Mouse (Mus musculus): ENCODE results near the gene Rad51b.

Rad51b gene

DNA sequence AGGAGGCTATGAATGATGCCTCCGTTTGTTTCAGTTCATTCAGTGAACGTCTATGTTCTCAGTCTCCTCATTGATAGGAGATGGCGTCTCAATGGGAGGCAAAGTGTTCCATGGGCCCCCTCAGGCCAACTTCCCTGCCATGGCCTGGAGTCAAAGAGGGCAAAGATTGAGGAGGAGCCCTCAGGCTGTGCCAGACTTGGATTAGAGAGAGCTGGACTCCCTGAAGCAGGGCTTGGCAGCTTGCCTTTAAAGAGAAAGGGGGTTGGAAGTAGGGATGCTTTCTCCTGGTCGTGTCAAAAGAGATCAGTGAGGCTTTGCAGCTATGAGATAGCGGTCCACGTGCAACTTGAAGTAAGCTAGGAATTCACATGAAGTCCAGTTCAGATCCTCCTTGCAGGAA is 469.0 kb downstream of the Rad51b start:
- no peak for DNase-seq (ENCODE audit: low spot score in 2 of 2)

DNA sequence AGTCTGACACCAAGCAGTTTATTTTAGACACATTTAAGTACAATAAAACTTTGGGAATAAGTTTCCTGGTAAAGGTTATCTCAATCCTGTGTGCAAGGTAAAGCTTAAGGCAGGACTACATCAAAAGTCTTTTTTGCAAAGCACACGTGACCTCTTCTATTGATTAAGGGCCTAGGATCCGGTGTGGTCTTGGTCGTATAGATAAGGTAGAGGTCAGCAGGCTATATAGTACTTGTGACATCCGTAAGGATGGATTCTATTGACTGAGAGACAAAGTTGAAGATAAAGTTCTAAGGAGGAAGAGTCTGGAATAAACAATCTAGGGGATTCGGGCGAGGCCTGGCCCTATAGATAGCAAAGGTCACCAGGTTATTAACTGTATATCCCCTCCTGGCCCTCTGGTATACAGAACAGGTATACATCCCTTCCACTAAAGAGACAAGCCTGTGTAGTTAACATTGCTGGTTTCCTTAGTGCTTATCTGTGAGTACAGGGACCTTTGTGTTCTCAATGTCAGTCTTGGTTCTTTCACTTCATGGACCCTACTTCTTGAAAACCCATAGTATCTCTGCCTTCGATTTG is 471.8 kb downstream of the Rad51b start:
- no peak for DNase-seq (ENCODE audit: low spot score in 2 of 2)

DNA sequence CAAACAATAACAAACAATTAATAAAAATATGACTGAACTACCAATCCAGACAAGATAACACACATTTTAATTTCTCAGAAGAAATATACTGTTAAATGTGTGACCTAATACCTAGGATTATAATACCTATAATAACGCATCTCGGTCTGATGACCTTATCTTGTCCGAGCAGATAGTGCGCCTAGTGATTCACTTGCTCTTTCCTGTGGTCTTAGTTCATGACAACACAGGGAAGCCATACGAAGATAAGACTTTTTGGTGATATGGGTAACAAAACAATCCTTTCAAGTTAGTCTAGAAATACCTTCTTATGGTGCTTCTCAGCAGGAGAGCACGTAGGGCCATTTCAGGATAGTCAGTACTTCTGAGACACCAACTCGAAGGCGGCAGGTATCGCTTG is 472.7 kb downstream of the Rad51b start:
- no peak for DNase-seq (ENCODE audit: low spot score in 2 of 2)

DNA sequence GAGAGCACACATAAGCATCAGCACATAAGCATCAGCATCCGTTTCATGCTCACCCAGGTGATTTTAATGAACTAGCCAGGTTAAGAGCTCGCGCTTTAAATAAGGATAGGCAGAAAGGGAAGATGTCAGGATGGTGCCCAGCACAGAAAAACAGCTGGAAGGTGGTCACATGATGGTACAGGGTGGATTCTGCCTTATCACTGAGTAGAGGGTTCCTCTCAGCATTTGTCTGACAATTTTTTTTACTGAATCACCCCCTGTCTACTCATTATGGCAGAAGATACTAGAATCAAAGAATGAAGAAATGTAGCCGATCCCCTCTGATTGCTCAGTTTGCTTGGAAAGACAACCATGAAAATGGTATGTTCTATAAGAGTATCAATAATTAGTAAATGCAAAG is 474.1 kb downstream of the Rad51b start:
- DNase-seq (ENCODE audit: low spot score in 2 of 2): no peak

DNA sequence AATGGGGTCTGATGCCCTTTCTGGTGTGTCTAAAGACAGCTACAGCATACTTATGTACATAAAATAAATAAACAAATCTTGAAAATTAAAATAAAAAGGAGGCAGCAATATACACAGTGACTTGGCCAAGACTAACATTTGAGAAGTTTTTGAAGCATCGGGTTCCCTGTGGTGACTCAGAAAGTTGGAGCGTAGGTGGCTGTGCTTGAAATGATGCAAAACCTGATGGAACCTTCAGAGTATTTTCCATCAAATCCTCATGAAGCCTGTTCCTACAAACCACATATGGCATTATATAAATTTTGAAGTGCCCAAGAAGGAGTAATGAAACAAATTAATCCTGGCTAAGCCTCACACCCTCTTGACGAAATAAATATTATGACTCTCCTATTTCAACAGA is 474.7 kb downstream of the Rad51b start:
- peak; percentile 34 to 42 for DNase-seq (ENCODE audit: low spot score in 2 of 2)

DNA sequence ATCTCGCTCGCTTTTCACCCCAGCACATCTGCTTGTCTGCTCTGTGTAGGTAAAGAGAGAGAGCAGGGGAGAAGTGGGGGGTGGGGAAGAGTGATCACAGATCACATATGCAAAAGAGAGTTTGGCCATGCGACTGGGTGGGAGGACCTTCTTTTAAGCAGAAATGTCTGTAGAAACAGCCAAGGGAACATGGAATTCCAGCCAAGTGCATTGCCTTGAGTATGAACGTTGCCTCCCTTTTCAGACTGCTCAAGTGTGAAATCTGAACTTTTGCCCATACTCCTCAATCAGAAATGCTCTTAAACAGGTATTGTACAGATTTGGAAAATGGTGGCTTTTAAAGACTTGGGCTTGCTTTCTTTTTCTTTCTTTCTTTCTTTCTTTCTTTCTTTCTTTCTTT is 476.2 kb downstream of the Rad51b start:
- no peak for DNase-seq (ENCODE audit: low spot score in 2 of 2)

DNA sequence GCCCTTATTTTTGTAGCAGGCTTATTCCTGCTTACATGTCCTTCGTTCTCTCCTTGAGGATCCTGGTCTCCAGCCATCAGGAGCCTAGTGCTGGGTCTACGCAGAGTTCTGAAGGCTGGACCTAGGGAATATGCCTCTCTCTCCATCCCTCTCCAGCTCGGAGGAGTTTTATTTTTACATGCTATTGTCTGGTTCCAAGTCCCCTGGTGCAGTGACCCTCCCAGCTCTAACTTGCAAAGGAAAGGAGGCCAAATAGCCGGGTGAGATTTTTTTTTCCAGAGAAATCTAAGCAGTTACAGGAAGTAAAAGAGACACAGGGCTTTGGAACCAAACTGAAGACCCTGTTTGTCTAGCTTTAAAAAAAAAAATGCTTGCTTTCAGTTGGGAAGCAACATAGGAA is 477.5 kb downstream of the Rad51b start:
- no peak for DNase-seq (ENCODE audit: low spot score in 2 of 2)

DNA sequence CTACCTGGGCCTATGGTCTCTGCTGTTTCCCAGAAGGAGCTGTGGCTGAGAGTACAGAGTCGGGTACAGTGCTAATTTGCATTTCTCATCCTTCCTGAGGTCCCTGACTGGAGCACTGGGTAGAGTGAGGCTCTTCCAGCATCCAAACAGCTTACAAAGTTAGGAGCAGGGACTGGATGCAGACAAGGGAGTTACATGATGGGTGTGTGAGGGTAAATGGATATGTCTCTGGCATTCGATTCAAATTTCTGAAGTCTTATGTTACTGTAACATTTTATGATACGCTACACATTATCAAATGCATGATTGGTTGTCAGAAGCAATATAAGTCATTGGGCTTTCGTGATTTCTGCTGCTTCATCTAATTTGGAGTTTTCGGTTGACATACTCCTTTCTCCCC is 479.7 kb downstream of the Rad51b start:
- no peak for DNase-seq (ENCODE audit: low spot score in 2 of 2)

DNA sequence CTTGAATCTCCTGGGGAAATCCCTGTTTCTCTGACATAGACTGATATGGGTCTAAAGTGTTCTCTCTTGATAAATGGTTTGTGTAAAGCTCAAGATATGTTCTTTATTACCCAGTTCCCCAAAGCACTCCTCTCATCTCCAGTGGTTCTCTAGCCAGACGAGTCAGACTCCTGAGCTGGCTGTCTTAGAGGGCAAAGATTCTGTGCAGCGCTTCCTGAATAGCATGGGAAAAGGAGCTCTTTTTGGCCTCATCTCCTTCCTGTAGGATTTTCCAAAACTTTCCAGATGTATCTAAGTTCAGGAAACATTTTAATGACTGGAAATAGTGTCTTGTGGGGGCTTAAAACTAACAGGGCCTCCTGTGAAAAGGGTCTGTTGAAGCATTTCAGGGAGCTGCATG is 483.7 kb downstream of the Rad51b start:
- no peak for DNase-seq (ENCODE audit: low spot score in 2 of 2)

DNA sequence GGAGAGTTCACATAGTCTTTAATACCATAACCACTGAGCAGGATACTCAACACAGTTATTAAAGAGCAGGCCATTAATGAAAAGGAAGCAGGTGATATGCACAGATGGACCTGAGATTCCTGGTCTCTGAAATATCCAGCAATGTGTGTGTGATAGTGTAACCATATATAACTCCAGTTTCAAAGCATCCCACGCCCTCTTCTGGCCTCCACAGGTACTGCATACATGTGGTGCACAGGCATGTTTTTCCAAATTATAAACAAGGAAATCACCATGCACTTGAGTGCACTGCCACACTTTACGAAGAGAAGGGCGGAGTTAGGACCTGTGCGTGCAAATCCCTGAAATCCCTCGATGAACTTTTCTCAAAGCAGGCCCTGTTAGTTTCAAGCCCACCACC is 484.7 kb downstream of the Rad51b start:
- no peak for DNase-seq (ENCODE audit: low spot score in 2 of 2)

DNA sequence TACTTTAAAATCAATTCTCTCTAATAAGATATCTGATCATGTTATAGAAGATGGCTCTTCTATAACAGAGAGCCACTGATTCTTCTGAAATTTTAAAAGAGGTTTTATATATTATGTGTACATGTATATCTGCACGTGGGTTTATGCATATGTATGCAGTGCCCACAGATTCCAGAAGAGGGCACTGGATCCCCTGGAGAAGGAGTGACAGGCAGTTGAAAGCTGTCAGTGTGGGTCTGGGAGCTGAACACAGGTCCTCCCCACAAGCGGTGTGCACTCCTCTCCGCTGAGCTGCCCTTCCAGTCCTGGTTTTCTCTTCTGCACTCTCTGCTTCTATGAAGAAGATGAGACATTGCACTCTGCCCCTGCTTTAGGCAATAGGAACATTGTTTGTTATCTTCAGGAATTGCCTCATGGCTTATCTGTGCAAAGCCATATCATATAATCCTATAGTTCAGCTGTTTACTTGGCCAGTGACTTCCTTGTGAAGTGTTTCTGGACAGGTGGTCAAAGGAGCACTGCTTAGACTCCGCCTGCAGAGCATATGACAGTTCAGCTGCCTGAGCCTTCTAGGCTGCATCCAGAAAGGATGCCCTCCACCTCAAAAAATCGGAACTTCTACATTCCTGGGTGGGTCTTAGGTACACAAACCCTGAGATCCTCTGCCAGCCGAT is 485.5 kb downstream of the Rad51b start:
- DNase-seq (ENCODE audit: low spot score in 2 of 2): no peak

DNA sequence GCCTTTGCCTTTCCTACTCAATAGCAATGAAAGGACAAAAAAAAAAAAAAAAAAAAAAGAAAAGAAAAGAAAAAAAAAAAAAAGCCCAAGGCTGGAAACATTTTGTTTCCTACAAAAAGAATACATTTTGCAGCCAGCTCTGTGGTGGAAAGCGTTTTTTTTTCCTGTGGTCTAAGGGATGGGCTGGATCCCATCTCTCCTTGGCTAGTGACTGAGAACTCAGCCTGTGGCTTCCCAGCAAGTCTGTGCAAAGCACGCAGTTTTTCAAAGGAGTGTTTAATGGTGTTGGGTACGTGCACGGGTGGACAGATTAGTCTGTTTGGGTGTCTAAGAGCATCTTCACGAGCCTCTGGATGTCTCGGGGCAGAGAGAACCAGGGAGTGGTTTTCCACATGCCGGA is 487.1 kb downstream of the Rad51b start:
- no peak for DNase-seq (ENCODE audit: low spot score in 2 of 2)

DNA sequence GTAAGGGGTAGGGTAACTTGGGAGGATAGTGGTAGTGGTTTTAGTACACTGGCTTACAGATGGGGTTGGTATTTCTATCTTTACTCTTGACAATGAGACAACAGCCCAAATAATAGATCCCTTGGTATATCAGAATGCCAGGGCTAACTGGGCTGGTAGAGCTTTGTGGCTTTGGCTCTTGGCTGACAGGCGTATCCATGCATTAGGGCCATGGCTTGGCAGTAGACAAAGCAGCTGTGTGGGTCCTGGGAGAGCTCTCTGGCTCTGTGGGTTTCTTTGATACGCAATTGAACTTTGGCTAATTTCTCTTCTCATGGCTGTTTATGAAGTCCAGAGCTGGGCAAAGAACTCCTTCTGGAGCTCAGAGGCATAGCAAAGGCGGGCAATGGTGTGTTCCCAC is 488.6 kb downstream of the Rad51b start:
- DNase-seq (ENCODE audit: low spot score in 2 of 2): no peak

DNA sequence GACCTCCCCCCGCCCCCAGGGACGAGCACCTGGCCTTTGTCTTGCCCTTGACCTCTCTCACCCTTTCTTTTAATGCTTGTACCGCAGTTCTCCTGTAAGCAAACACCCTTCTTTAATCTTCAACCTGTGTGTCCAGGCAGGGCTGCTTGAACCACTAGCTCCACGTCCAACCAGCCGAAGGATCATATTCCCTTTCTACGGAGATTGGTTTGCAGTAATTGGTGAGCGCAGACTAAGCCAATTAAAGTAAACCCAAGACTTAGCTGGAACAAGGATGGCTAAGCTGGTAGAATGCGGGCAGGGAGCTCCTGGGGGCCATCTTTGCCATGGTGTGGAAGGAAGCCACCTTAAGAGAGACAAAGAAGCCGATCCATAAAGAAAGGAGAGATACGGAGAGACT is 490.5 kb downstream of the Rad51b start:
- no peak for DNase-seq (ENCODE audit: low spot score in 2 of 2)

DNA sequence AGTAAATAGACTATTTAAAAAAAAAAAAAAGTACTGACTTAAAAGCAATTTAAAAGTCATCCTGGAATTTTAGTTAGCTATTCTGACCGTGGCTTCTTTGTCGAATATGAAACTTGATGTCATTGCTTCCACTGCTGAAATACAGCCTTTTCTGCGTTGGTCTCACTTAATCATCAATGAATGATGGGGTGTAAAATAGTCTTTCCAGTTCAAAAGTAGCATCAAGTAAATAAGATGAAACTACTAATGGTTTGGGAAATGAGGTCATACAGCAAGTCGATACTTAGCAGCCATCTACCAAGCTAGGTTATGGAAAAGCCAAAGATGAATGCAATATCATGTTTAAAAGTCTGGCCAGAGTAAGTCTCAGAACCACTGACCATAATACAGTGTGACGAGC is 491.3 kb downstream of the Rad51b start:
- DNase-seq (ENCODE audit: low spot score in 2 of 2): no peak

DNA sequence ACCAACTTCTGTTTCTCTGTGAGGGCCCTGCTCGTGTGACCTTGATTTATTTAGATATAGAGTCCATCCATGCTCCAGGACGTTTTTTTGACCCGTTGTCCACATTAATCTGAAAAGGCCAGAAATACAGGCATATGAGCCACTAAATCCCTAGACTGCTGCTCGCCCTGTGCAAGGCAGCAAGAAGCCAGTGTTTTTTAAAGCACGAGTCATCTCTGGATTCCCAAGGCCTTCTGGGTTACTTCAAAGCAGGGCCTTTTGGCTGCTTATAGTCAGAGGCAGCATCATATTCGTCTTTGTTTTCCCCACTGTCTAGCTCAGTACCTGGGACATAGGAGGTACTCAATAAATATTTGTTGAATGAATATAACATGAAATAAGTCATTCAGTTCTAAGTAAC is 492.4 kb downstream of the Rad51b start:
- no peak for DNase-seq (ENCODE audit: low spot score in 2 of 2)

DNA sequence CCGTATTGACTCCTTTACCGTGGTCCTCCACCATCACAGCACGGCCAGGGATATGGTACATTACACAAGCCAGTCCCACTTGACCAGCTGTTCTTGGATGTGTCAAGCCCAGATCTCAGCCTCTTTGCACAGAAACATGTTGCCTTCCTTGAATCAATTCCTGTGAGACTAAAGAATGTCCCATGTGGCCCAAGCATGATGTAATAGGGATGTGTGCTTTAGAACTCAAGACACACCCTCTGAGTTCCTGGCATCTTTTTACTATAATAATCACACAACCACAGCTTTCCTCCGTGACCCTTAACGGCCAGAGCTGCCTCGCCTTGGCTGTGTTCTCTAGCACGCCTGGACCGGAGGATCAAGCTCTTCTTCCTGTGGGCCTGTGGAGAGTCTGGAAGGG is 496.3 kb downstream of the Rad51b start:
- DNase-seq (ENCODE audit: low spot score in 2 of 2): no peak

DNA sequence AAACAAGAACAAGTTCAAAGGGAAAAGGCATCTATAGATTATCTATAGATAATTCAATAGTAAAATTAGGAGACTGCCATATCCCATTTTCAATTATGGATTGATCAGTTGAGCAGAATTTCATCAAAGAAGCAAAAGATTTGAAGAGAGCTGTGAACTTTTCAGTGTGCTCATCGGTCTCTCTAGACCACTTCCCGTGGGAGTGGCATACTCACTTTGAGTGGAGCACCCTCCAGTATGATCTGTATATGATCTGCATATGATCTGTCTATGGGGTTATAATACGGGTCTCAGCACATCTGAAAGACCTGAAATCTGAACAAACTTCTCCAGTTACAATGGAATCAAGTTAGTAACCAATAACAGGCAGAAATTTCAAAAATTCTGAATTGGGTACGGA is 497.7 kb downstream of the Rad51b start:
- no peak for DNase-seq (ENCODE audit: low spot score in 2 of 2)

DNA sequence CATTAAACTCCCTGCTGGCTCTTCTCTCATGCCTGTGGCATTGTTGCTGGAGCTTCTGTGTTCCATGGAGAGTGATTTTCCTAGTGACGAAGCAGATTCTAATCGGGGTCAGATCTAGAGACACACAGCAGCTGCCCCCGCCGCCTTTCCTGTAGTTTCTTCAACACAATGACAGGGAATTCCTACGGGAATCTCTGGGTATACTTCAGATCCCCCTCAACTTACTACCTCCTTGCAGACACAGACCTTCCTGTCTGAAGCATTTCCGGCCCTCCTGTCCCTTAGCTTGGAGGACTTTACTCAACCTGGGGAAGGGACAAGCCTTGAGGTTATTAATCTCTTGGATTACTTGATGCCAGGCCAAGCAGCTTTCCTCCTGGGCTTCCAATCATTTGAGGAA is 499.2 kb downstream of the Rad51b start:
- DNase-seq (ENCODE audit: low spot score in 2 of 2): no peak

DNA sequence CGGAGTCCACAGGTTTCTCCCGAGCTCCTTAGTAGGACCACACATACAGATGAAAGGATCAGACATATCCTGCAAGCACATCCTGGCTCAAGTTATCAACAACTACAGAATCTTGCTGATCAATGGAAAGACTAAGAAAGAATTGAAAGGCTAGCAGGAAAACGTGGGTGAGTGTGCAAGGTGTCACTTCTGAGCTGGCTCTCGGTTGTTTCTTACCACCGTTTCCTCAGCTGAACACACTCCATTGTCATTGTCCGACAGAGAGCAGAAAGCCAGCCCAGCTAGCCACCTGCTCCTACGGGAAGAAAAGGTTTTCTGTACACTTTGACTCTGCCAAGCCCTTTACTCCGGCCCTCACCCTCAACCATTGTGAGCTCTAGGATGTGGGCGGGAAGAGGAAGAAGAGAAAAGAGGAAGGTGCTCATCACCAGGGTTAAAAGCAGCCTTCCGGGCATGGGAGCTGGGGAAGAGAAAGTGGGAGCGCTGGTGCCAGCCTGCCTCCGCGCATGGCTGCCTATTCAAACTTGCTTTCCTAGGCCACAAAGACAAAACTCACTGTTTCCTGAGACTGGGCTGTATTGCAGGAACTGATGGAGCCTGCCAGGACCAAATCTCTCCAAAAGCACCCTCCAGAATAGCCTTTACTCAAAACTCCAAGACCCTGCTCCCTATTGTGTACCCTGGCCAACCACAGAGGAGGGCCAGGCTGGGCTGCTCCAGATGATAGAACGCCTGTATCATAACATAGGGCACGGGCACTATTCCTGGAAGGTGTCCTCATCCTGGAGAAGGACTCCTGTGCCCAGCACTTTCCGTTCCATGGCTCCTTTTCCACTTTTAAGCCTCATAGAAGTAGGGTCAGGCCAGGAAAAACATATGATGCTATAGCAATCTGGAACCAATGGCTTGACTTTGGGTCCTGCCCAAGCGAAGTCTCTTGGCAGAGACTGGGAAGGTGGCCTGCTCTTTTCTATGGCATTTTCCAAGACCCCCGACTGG is 500.0 kb downstream of the Rad51b start:
- DNase-seq (ENCODE audit: low spot score in 2 of 2): no peak

DNA sequence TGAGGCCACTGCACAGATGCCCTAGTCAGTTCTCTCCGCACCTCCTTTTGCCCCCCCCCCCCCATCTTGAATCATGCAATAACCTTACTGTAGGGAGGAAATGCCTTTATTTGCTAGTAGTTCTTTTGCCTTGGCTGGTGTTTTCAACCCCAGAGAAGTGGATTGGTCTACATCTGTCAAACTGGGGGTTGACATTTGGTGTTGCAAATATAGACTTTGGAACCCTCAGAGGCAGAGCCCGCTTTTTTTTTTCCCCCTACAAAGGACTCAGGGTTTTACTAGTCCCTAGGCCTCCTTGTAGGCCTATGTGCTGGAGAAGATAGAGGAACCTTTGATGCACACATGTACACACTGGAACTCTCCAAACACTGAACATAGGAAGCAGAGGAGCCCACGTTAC is 501.4 kb downstream of the Rad51b start:
- no peak for DNase-seq (ENCODE audit: low spot score in 2 of 2)

DNA sequence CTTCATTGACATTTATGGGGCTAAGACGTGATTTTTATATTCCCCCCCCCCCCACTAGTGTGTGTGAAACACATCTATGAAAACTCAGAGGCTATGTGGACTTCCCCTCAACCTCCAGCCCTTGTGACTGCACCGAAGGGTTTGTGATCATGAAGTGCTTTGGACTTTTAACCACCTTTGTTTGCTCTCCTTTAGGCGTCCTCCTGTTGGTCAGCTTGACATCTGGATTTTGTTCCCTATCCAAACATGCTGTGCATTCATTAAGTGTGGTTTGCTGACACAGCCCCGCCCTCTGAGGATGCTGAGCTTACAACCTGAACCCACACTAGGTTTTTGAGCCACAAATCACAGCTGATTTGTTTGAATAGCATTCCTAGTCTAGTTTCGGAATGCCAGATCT is 502.3 kb downstream of the Rad51b start:
- no peak for DNase-seq (ENCODE audit: low spot score in 2 of 2)

DNA sequence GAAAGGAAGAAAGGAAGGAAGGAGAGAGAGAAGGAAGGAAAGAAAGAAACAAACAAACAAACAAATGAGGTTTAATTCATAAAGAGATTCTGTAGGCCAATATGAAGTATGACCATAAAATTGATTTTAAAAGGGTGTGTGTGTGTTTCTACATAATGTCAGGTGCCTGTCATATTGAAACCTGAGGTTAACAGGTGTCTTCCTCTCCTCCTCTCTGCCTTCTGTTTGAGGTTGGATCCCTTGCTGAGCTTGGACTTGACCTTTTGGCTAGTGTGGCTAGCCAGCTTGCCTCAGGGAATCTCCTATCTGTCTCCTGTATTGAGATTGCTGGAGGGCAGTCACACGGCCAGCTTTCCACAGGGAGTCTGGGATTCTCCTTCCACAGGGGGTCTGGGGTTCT is 506.6 kb downstream of the Rad51b start:
- no peak for DNase-seq (ENCODE audit: low spot score in 2 of 2)
